Mouse (Mus musculus): ENCODE data around the gene Cacna1b.

Cacna1b gene

GRCm38 (mm10) chr2:24763115-24763557, at the start of gene Cacna1b:
Gene Cacna1b (minus strand): TSS chr2:24763152.
- in situ Hi-C loops (cut with MseI, MboI), result loop anchor here (25.0 kb wide), 1 partner anchor 351 kb away; no protein-coding TSS in a partner anchor

GRCm38 (mm10) chr2:24809746-24810145, 46.8 kb upstream of the Cacna1b start:
- in situ Hi-C loops (cut with MseI, MboI), result no loop called here

- in situ Hi-C loops (cut with MseI, MboI), result no loop called here
Measured at GRCm38 (mm10) chr2:24807691-24808090, 44.7 kb upstream of the Cacna1b start.

- in situ Hi-C loops (cut with MseI, MboI), result no loop called here
Measured at GRCm38 (mm10) chr2:24807036-24807435, 44.1 kb upstream of the Cacna1b start.

- in situ Hi-C loops (cut with MseI, MboI), result no loop called here
Measured at GRCm38 (mm10) chr2:24806143-24806542, 43.2 kb upstream of the Cacna1b start.

- in situ Hi-C loops (cut with MseI, MboI), result no loop called here
Measured at GRCm38 (mm10) chr2:24805621-24806020, 42.7 kb upstream of the Cacna1b start.

GRCm38 (mm10) chr2:24796833-24797457, 34.0 kb upstream of the Cacna1b start:
- in situ Hi-C loops (cut with MseI, MboI), result no loop called here

- in situ Hi-C loops (cut with MseI, MboI), result no loop called here
Measured at GRCm38 (mm10) chr2:24787250-24787649, 24.3 kb upstream of the Cacna1b start.

GRCm38 (mm10) chr2:24781253-24781652, 18.3 kb upstream of the Cacna1b start:
- in situ Hi-C loops (cut with MseI, MboI), result no loop called here

- in situ Hi-C loops (cut with MseI, MboI), result no loop called here
Measured at GRCm38 (mm10) chr2:24776831-24777230, 13.9 kb upstream of the Cacna1b start.

GRCm38 (mm10) chr2:24775951-24776587, 13.1 kb upstream of the Cacna1b start:
- in situ Hi-C loops (cut with MseI, MboI), result no loop called here

GRCm38 (mm10) chr2:24774832-24775231, 11.9 kb upstream of the Cacna1b start:
- in situ Hi-C loops (cut with MseI, MboI), result loop anchor here (25.0 kb wide), 1 partner anchor 363 kb away; no protein-coding TSS in a partner anchor

- in situ Hi-C loops (cut with MseI, MboI), result loop anchor here (25.0 kb wide), 1 partner anchor 359 kb away; no protein-coding TSS in a partner anchor
Measured at GRCm38 (mm10) chr2:24770861-24771260, 7.9 kb upstream of the Cacna1b start.

- in situ Hi-C loops (cut with MseI, MboI), result loop anchor here (25.0 kb wide), 1 partner anchor 350 kb away; no protein-coding TSS in a partner anchor
Measured at GRCm38 (mm10) chr2:24762446-24762960, 449 bp downstream of the Cacna1b start.

GRCm38 (mm10) chr2:24761923-24762445, 968 bp downstream of the Cacna1b start:
- in situ Hi-C loops (cut with MseI, MboI), result loop anchor here (25.0 kb wide), 1 partner anchor 350 kb away; no protein-coding TSS in a partner anchor

GRCm38 (mm10) chr2:24755276-24755675, 7.7 kb downstream of the Cacna1b start:
- in situ Hi-C loops (cut with MseI, MboI), result loop anchor here (5.0 to 25.0 kb wide), 2 partner anchors 183 to 343 kb away; no protein-coding TSS in a partner anchor

- in situ Hi-C loops (cut with MseI, MboI), result loop anchor here (25.0 kb wide), 1 partner anchor 340 kb away; no protein-coding TSS in a partner anchor
Measured at GRCm38 (mm10) chr2:24752599-24752998, 10.4 kb downstream of the Cacna1b start.

GRCm38 (mm10) chr2:24750051-24750450, 12.9 kb downstream of the Cacna1b start:
- in situ Hi-C loops (cut with MseI, MboI), result loop anchor here (25.0 kb wide), 1 partner anchor 338 kb away; no protein-coding TSS in a partner anchor

GRCm38 (mm10) chr2:24747878-24748277, 15.1 kb downstream of the Cacna1b start:
- in situ Hi-C loops (cut with MseI, MboI), result no loop called here

GRCm38 (mm10) chr2:24739701-24740100, 23.3 kb downstream of the Cacna1b start:
- in situ Hi-C loops (cut with MseI, MboI), result no loop called here

- in situ Hi-C loops (cut with MseI, MboI), result no loop called here
Measured at GRCm38 (mm10) chr2:24733157-24733556, 29.8 kb downstream of the Cacna1b start.

GRCm38 (mm10) chr2:24725865-24726264, 37.1 kb downstream of the Cacna1b start:
- in situ Hi-C loops (cut with MseI, MboI), result no loop called here

All from mouse trophoblast stem cell (cell line).